In genomic region chr6:136920320-136921257, GRCm38 (mm10) we compare ENCODE assay signal across 8 mouse cellular contexts. TPM values are rescaled to one million over a fixed set of nuclear protein-coding genes. Genes with fewer than 3 reads are reported as not detected.
DNase-seq lines count a peak whose midpoint lies in the region; ATAC-seq lines count a peak whose summit lies in the region.

No protein-coding gene starts in this region.

- DNase-seq in CD8-positive naive resting alpha-beta T cell, adult 2 months (ENCODE audit: low read depth in 2 of 2, low spot score in 2 of 2) = peak; percentile 64 to 73
- peak; percentile 38 to 41 for DNase-seq in adrenal gland, postnatal 4 days (ENCODE audit: low spot score in 2 of 2)
- DNase-seq in fibroblast of lung, adult 2 months (ENCODE audit: low read depth) = peak; percentile 59
- DNase-seq in kidney, postnatal 14 days = peak; percentile 86
- peak; percentile 59 for DNase-seq in testis, postnatal 14 days (ENCODE audit: low spot score)

- H3K4me1 ChIP-seq in heart, embryonic 15.5 days (replicated peaks) = peaks cover 5% of the 10 kb centered on the region; the same call in 1 of the 2 replicates
- no peaks in the 10 kb centered on the region for H3K4me1 ChIP-seq in liver, embryonic 12.5 days

- 35% methylated on average over 16 of the region's 16 CpGs for WGBS in heart, embryonic 15.5 days
- 31% methylated on average over 16 of the region's 16 CpGs for WGBS in liver, embryonic 12.5 days (ENCODE audit: insufficient replicate concordance)

- ATAC-seq in heart, embryonic 15.5 days (replicated peaks; ENCODE audit: insufficient number of reproducible peaks, insufficient read depth, low FRiP score, low read depth) = no peak
- 0 out of 2 replicates have a peak, but pooled peaks have one; percentile 15 for ATAC-seq in liver, embryonic 12.5 days
- peak; percentile 71 for ATAC-seq in neutrophil, adult 5-6 weeks (ENCODE audit: extremely low read depth, insufficient number of reproducible peaks, low FRiP score, poor library complexity, severe bottlenecking)

- no peak overlapping the region for H3K27ac ChIP-seq in heart, embryonic 15.5 days
- H3K27ac ChIP-seq in liver, embryonic 12.5 days = no peak overlapping the region

- no peaks in the 10 kb centered on the region for H3K9me3 ChIP-seq in heart, embryonic 15.5 days (replicated peaks)
- H3K9me3 ChIP-seq in liver, embryonic 12.5 days (replicated peaks) = no peaks in the 10 kb centered on the region

- H3K4me2 ChIP-seq in heart, embryonic 15.5 days = 0 out of 2 replicates have a peak overlapping the region, but pooled peaks have one; percentile 19
- no peak overlapping the region for H3K4me2 ChIP-seq in liver, embryonic 12.5 days

- no peaks in the 10 kb centered on the region for H3K27me3 ChIP-seq in heart, embryonic 15.5 days
- no peaks in the 10 kb centered on the region for H3K27me3 ChIP-seq in liver, embryonic 12.5 days (replicated peaks)

- no peaks in the 10 kb centered on the region for H3K36me3 ChIP-seq in heart, embryonic 15.5 days
- peaks cover 14% of the 10 kb centered on the region; the same call in 1 of the 2 replicates for H3K36me3 ChIP-seq in liver, embryonic 12.5 days

- no peak overlapping the region for H3K4me3 ChIP-seq in heart, embryonic 15.5 days
- no peak overlapping the region for H3K4me3 ChIP-seq in liver, embryonic 12.5 days

- H3K9ac ChIP-seq in heart, embryonic 15.5 days = peak overlapping the region; percentile 31; the same call in 1 of the 2 replicates
- H3K9ac ChIP-seq in liver, embryonic 12.5 days = no peak overlapping the region

RNA-seq across cellular contexts. Expression of gene Erp27, which starts 1.4 kb away (rescaled TPM):
- 10 to 100 TPM in 1 of 2 experiments, under 1 TPM in 1; 0.40 to 13.6 TPM for total RNA-seq in adrenal gland, postnatal 4 days (2021)
- 0.27 and 0.87 TPM in 2 replicates for polyA plus RNA-seq in heart, embryonic 15.5 days (2015; fragmentation: Nextera tagmentation; extraction: Ambion mirVana)
- polyA plus RNA-seq in liver, embryonic 12.5 days (2016; fragmentation: Nextera tagmentation; extraction: Ambion mirVana) = 0.27 and 0.43 TPM in 2 replicates
- 12.0 and 12.5 TPM in 2 replicates for total RNA-seq in neutrophil, adult 5-6 weeks (2017)

RNA-seq across cellular contexts. Expression of gene Pde6h, which starts 3.0 kb away (rescaled TPM):
- not detected for total RNA-seq in adrenal gland, postnatal 4 days (2021)
- polyA plus RNA-seq in heart, embryonic 15.5 days (2015; fragmentation: Nextera tagmentation; extraction: Ambion mirVana) = 0.18 and 0.26 TPM in 2 replicates
- polyA plus RNA-seq in liver, embryonic 12.5 days (2016; fragmentation: Nextera tagmentation; extraction: Ambion mirVana) = not detected in 2 replicates
- total RNA-seq in neutrophil, adult 5-6 weeks (2017) = 0.35 TPM in 1 of 2 replicates, not detected in the other

RNA-seq across cellular contexts. Expression of gene Arhgdib, which starts 21.1 kb away (rescaled TPM):
- 10 to 100 TPM; 32.3 to 39.8 TPM for total RNA-seq in adrenal gland, postnatal 4 days (2021)
- polyA plus RNA-seq in heart, embryonic 15.5 days (2015; fragmentation: Nextera tagmentation; extraction: Ambion mirVana) = 75.6 and 126 TPM in 2 replicates
- 120 and 122 TPM in 2 replicates for polyA plus RNA-seq in liver, embryonic 12.5 days (2016; fragmentation: Nextera tagmentation; extraction: Ambion mirVana)
- 1,086 and 1,117 TPM in 2 replicates for total RNA-seq in neutrophil, adult 5-6 weeks (2017)

RNA-seq across cellular contexts. Expression of gene Mgp, which starts 45.0 kb away (rescaled TPM):
- total RNA-seq in adrenal gland, postnatal 4 days (2021) = 100 to 1,000 TPM; 174 to 199 TPM
- 595 and 619 TPM in 2 replicates for polyA plus RNA-seq in heart, embryonic 15.5 days (2015; fragmentation: Nextera tagmentation; extraction: Ambion mirVana)
- polyA plus RNA-seq in liver, embryonic 12.5 days (2016; fragmentation: Nextera tagmentation; extraction: Ambion mirVana) = 4.3 and 7.4 TPM in 2 replicates
- not detected in 2 replicates for total RNA-seq in neutrophil, adult 5-6 weeks (2017)

Comparison
In these comparisons a context has a peak if more than half of its experiments do, and no peak if none do; other contexts are left out.
1. RNA of gene Arhgdib, which starts 21.1 kb away (total RNA-seq): 1,086 to 1,117 TPM in neutrophil, adult 5-6 weeks; 32.3 to 39.8 TPM in adrenal gland, postnatal 4 days; every median in the first group is over 10 times any median in the second.
2. Peak in every context shown above with its lines, with median percentiles within 50 percentile points of each other: DNase-seq.